Mouse (Mus musculus): ENCODE measurements at regions not wholly inside any gene's neighbourhood (a gene's known extent, or its start where the extent isn't known, plus 50 kb on each side); places are given as distances from the start of the nearest gene placed in this dataset.

DNA sequence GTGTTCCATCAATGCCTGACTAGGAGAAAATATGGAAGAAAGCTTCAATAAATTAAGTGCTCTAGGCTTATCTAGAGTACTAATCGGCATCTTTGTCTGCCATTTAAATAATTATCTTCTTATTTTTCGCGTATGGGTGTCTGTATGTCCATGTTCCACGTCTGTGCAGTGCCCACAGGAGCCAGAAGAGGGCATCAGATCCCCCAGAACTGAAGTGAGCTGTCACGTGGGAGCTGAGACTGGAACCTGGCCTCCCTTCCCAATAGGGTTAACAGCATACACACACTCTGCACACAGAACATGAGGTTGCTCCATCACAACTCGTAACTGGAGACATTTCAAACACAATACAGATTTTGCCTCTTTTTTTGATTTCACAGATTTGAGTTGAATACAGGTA is 143.4 kb upstream of the Wdfy3 start:
- Histone ChIP-seq H3K4me3 (ENCODE audit: insufficient read depth, low read length) (no peak overlapping the region), H3K27ac (ENCODE audit: insufficient read depth, low read depth, low read length) (no peak overlapping the region), H3K4me1 (ENCODE audit: control insufficient read depth, insufficient read depth, low read length) (no peaks in the 10 kb centered on the region)
- TF ChIP-seq POLR2A (IDR thresholded peaks at IDR 0.05; ENCODE audit: borderline replicate concordance, low read depth, low read length), result no peak
- no peak for TF ChIP-seq CTCF (IDR thresholded peaks at IDR 0.05; ENCODE audit: low read depth, low read length)

DNA sequence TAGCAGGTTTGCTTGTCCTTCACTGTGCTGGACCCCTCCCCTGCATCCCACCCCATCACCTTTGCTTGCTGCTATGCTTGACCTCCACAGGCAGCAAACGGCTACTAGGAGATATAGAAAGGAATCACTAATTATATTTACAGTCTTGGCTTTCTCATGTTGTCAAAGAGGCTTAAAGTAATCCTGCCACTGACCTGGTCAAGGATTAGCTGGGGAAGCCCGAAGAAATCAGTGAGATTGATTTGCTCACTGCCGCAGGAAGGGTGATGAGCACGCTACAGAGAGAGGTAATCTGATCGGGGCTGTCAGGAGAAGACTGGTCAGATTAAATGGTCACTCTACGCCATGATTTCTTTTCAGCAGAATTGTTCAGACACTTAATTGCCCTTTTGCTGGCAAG is 157.4 kb upstream of the Wdfy3 start:
- TF ChIP-seq POLR2A (IDR thresholded peaks at IDR 0.05; ENCODE audit: borderline replicate concordance, low read depth, low read length) (no peak), CTCF (IDR thresholded peaks at IDR 0.05; ENCODE audit: low read depth, low read length) (no peak)
- Histone ChIP-seq H3K4me3 (ENCODE audit: insufficient read depth, low read length) (no peak overlapping the region), H3K27ac (ENCODE audit: insufficient read depth, low read depth, low read length) (no peak overlapping the region), H3K4me1 (ENCODE audit: control insufficient read depth, insufficient read depth, low read length) (no peaks in the 10 kb centered on the region)

DNA sequence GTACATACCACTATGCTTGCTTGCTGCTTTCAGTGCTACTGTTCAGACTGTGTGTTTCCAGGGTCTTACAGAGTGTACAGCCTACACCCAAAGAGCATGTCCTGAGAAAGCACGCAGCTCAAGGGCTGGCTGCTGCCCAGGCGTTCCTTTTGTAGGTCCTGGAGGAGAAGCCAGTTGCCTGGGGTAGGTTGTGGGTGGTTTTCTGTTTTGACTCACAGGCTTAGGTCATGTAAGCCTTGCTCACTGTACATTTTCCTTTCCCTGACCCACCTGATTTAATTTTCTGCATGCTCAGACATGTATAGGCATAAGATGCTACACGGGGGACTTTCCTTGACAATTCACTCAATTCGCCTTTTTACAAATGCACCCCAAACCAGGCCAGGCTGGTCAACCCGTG is 172.9 kb upstream of the Wdfy3 start:
- TF ChIP-seq POLR2A (IDR thresholded peaks at IDR 0.05; ENCODE audit: borderline replicate concordance, low read depth, low read length), result no peak
- no peak for TF ChIP-seq CTCF (IDR thresholded peaks at IDR 0.05; ENCODE audit: low read depth, low read length)
- Histone ChIP-seq H3K4me3 (ENCODE audit: insufficient read depth, low read length) (no peak overlapping the region), H3K4me1 (ENCODE audit: control insufficient read depth, insufficient read depth, low read length) (no peaks in the 10 kb centered on the region), H3K27ac (ENCODE audit: insufficient read depth, low read depth, low read length) (no peak overlapping the region)

GRCm38 (mm10) chr5:102244706-102245105 is 175.0 kb upstream of the Wdfy3 start:
- Histone ChIP-seq H3K4me1 (ENCODE audit: control insufficient read depth, insufficient read depth, low read length) (no peaks in the 10 kb centered on the region), H3K4me3 (ENCODE audit: insufficient read depth, low read length) (no peak overlapping the region), H3K27ac (ENCODE audit: insufficient read depth, low read depth, low read length) (no peak overlapping the region)
- TF ChIP-seq POLR2A (IDR thresholded peaks at IDR 0.05; ENCODE audit: borderline replicate concordance, low read depth, low read length) (no peak), CTCF (IDR thresholded peaks at IDR 0.05; ENCODE audit: low read depth, low read length) (no peak)

DNA sequence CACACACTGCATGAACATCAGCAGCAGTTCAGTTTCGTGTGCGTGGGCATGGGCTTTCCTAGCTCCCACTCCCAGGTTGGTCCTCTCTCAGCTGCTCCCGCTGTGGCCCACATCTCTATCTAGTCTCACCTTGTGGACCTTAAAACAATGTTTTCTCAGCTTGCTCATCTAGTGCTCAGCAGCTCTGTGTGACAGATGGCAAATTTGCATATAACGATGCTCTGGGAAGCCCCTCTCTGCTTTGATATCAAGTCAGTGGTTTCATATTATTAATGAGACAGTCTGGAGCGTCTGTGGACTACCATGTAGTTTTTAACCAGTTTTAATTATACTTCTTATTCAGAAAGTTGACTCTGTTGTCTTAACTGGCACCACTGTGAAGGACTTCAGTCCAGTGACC is 179.0 kb upstream of the Wdfy3 start:
- Histone ChIP-seq H3K4me1 (ENCODE audit: control insufficient read depth, insufficient read depth, low read length) (no peaks in the 10 kb centered on the region), H3K4me3 (ENCODE audit: insufficient read depth, low read length) (no peak overlapping the region), H3K27ac (ENCODE audit: insufficient read depth, low read depth, low read length) (no peak overlapping the region)
- TF ChIP-seq POLR2A (IDR thresholded peaks at IDR 0.05; ENCODE audit: borderline replicate concordance, low read depth, low read length) (no peak), CTCF (IDR thresholded peaks at IDR 0.05; ENCODE audit: low read depth, low read length) (no peak)

DNA sequence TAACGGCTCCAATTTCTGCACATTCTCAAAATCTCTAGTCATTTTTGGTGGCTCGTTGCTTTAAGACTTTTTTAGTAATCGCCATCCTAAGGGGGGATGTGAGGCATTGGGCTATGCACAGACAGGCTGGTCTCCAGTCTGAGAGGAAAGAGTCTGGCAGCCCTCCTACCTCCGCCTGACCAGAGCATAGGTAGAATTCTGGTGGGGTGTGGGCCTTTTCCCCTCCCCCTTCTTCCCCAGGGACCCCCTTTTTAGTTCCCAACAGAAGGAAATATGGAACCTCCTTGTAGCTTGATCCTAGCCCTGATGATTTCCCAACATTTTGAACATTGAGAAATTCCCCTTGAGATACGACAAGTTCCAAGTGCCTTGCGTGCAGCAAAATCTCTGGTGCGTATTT is 181.4 kb upstream of the Wdfy3 start:
- TF ChIP-seq CTCF (IDR thresholded peaks at IDR 0.05; ENCODE audit: low read depth, low read length), result no peak
- no peak for TF ChIP-seq POLR2A (IDR thresholded peaks at IDR 0.05; ENCODE audit: borderline replicate concordance, low read depth, low read length)

DNA sequence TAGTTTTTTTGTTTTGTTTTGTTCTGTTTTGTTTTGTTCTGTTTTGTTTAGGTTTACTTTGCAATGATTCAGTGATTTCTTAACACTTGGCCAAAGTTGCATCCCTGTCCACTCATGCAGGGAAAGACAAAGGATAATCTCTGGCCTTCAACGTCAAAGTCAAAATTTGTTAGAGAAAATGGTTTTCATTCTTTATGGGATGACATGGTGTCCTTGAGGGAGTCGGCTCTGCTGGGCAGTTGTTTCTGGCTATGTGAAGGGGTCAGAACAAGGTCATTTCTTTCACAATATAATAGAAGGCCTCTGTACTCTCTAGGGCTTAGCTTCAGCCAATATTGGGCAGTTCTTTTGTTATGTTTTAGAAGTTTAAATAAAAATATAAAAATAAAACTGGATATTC is 184.1 kb upstream of the Wdfy3 start:
- TF ChIP-seq CTCF (IDR thresholded peaks at IDR 0.05; ENCODE audit: low read depth, low read length) (no peak), POLR2A (IDR thresholded peaks at IDR 0.05; ENCODE audit: borderline replicate concordance, low read depth, low read length) (no peak)
- no peak overlapping the region for H3K4me3 ChIP-seq (ENCODE audit: insufficient read depth, low read length)
- no peak overlapping the region for H3K27ac ChIP-seq (ENCODE audit: insufficient read depth, low read depth, low read length)
- H3K4me1 ChIP-seq (ENCODE audit: control insufficient read depth, insufficient read depth, low read length), result no peaks in the 10 kb centered on the region

More for the DNA sequence above, 181.4 kb upstream of the Wdfy3 start:
- Histone ChIP-seq H3K4me3 (ENCODE audit: insufficient read depth, low read length) (no peak overlapping the region), H3K4me1 (ENCODE audit: control insufficient read depth, insufficient read depth, low read length) (no peaks in the 10 kb centered on the region), H3K27ac (ENCODE audit: insufficient read depth, low read depth, low read length) (no peak overlapping the region)

- Histone ChIP-seq H3K27ac (ENCODE audit: insufficient read depth, low read depth, low read length) (no peak overlapping the region), H3K4me3 (ENCODE audit: insufficient read depth, low read length) (no peak overlapping the region), H3K4me1 (ENCODE audit: control insufficient read depth, insufficient read depth, low read length) (no peaks in the 10 kb centered on the region)
- TF ChIP-seq POLR2A (IDR thresholded peaks at IDR 0.05; ENCODE audit: borderline replicate concordance, low read depth, low read length) (no peak), CTCF (IDR thresholded peaks at IDR 0.05; ENCODE audit: low read depth, low read length) (no peak)
These were observed 187.4 kb upstream of the Wdfy3 start for GRCm38 (mm10) chr5:102257104-102257503.

- Histone ChIP-seq H3K4me1 (ENCODE audit: control insufficient read depth, insufficient read depth, low read length) (no peaks in the 10 kb centered on the region), H3K4me3 (ENCODE audit: insufficient read depth, low read length) (no peak overlapping the region), H3K27ac (ENCODE audit: insufficient read depth, low read depth, low read length) (no peak overlapping the region)
- TF ChIP-seq POLR2A (IDR thresholded peaks at IDR 0.05; ENCODE audit: borderline replicate concordance, low read depth, low read length) (no peak), CTCF (IDR thresholded peaks at IDR 0.05; ENCODE audit: low read depth, low read length) (no peak)
These were observed 191.9 kb upstream of the Wdfy3 start for GRCm38 (mm10) chr5:102261621-102262020.

GRCm38 (mm10) chr5:102266451-102266850 is 196.7 kb upstream of the Wdfy3 start:
- TF ChIP-seq POLR2A (IDR thresholded peaks at IDR 0.05; ENCODE audit: borderline replicate concordance, low read depth, low read length) (no peak), CTCF (IDR thresholded peaks at IDR 0.05; ENCODE audit: low read depth, low read length) (no peak)
- H3K4me1 ChIP-seq (ENCODE audit: control insufficient read depth, insufficient read depth, low read length), result no peaks in the 10 kb centered on the region
- H3K27ac ChIP-seq (ENCODE audit: insufficient read depth, low read depth, low read length), result no peak overlapping the region
- H3K4me3 ChIP-seq (ENCODE audit: insufficient read depth, low read length), result no peak overlapping the region

DNA sequence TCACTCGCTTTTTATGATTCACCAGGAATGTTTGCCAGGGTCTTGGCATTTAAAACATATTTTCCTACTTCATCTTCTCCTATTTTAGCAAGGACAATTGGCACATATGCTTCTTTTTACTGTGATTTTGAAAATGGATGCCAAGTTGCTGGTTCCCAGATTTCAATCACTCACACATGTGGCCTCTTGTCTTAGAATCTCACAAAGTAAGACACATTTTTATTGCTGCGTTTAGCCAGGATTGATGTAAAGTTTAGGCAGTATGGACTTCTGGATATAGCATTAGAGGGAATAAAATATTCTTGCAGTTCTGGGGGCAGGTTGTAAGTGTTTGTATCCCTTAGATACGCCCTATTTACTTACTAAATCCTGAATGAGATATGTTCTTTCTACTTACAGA is 197.4 kb upstream of the Wdfy3 start:
- H3K4me1 ChIP-seq (ENCODE audit: control insufficient read depth, insufficient read depth, low read length), result no peaks in the 10 kb centered on the region
- H3K27ac ChIP-seq (ENCODE audit: insufficient read depth, low read depth, low read length), result no peak overlapping the region
- no peak for TF ChIP-seq POLR2A (IDR thresholded peaks at IDR 0.05; ENCODE audit: borderline replicate concordance, low read depth, low read length)
- no peak for TF ChIP-seq CTCF (IDR thresholded peaks at IDR 0.05; ENCODE audit: low read depth, low read length)
- H3K4me3 ChIP-seq (ENCODE audit: insufficient read depth, low read length), result no peak overlapping the region

Data from bone marrow macrophage, adult 2 months (primary cell).